Mouse (Mus musculus) kidney, embryonic 15.5 days (tissue): Measurements from ENCODE around the gene Tbc1d10a. TPM values are rescaled to one million over a fixed set of nuclear protein-coding genes. Genes with fewer than 3 reads are reported as not detected.

Experiments used
- ATAC-seq: fragments of 200-750 bp; cut with Nextera tagmentation; replicated peaks from 2 replicates; pipeline ENCODE4 v1.8.0; 2017; ENCODE audit warnings: moderate TSS enrichment; ENCODE audit not compliant: low FRiP score
- H3K27ac ChIP-seq: fragments of 300-500 bp; sonication (generic); 2 replicates; pipeline ENCODE4 v1.5.1; 2015; ENCODE audit warnings: mild to moderate bottlenecking, inconsistent platforms
- H3K27me3 ChIP-seq: fragments of 300-500 bp; sonication (generic); 2 replicates; pipeline ENCODE4 v1.6.1; 2015; ENCODE audit warnings: inconsistent platforms
- H3K36me3 ChIP-seq: fragments of 300-500 bp; sonication (generic); 2 replicates; pipeline ENCODE4 v1.6.1; 2015; ENCODE audit warnings: inconsistent platforms
- H3K4me1 ChIP-seq: fragments of 300-500 bp; sonication (generic); 2 replicates; pipeline ENCODE4 v1.6.1; 2015; ENCODE audit warnings: inconsistent platforms
- H3K4me2 ChIP-seq: fragments of 300-500 bp; sonication (generic); 2 replicates; pipeline ENCODE4 v1.6.1; 2015; ENCODE audit warnings: moderate library complexity, mild to moderate bottlenecking, inconsistent platforms
- H3K4me3 ChIP-seq: fragments of 300-500 bp; sonication (generic); replicated peaks from 2 replicates; pipeline ENCODE4 v1.5.1; 2015; ENCODE audit warnings: mild to moderate bottlenecking, inconsistent platforms
- H3K9ac ChIP-seq: fragments of 300-500 bp; sonication (generic); 2 replicates; pipeline ENCODE4 v1.6.1; 2015; ENCODE audit warnings: mild to moderate bottlenecking, inconsistent platforms
- H3K9me3 ChIP-seq: fragments of 300-500 bp; sonication (generic); replicated peaks from 2 replicates; pipeline ENCODE4 v1.6.1; 2016; ENCODE audit warnings: inconsistent platforms
- WGBS: fragments of 180-500 bp; shearing (Covaris S2); methylation state at CpG from one replicate; pipeline ENCODE4 v1.1.7; 2015; ENCODE audit warnings: mixed read lengths; 5-methylcytosine and 5-hydroxymethylcytosine counted together
- polyA plus RNA-seq: library from polyadenylated mRNA; unstranded; fragments of >200 nt; fragmentation: Nextera tagmentation; extraction: Ambion mirVana; gene quantifications from 2 replicates; pipeline ENCODE4 v1.2.1, GENCODE M21; 2015

The Tbc1d10a gene
- polyA plus RNA-seq, 1 experiment from 2014 or later = 43.9 TPM

GRCm38 (mm10) chr11:4249151-4249550, 62.6 kb downstream of the Tbc1d10a start:
- H3K4me2 ChIP-seq = no peak overlapping the region
- no peaks in the 10 kb centered on the region for H3K36me3 ChIP-seq
- ATAC-seq = no peak
- H3K9me3 ChIP-seq = no peaks in the 10 kb centered on the region
- H3K9ac ChIP-seq = no peak overlapping the region
- H3K4me1 ChIP-seq = no peaks in the 10 kb centered on the region
- H3K27ac ChIP-seq = no peak overlapping the region
- H3K27me3 ChIP-seq = no peaks in the 10 kb centered on the region
- H3K4me3 ChIP-seq = no peak overlapping the region
- WGBS = 92% methylated on average over 3 of the region's 3 CpGs

GRCm38 (mm10) chr11:4250290-4250689, 63.7 kb downstream of the Tbc1d10a start:
- H3K4me2 ChIP-seq = no peak overlapping the region
- no peaks in the 10 kb centered on the region for H3K4me1 ChIP-seq
- H3K27ac ChIP-seq = no peak overlapping the region
- no peak for ATAC-seq
- no peak overlapping the region for H3K9ac ChIP-seq
- no peaks in the 10 kb centered on the region for H3K36me3 ChIP-seq
- 78% methylated on average over 7 of the region's 7 CpGs for WGBS
- H3K27me3 ChIP-seq = no peaks in the 10 kb centered on the region
- no peak overlapping the region for H3K4me3 ChIP-seq
- H3K9me3 ChIP-seq = no peaks in the 10 kb centered on the region

DNA sequence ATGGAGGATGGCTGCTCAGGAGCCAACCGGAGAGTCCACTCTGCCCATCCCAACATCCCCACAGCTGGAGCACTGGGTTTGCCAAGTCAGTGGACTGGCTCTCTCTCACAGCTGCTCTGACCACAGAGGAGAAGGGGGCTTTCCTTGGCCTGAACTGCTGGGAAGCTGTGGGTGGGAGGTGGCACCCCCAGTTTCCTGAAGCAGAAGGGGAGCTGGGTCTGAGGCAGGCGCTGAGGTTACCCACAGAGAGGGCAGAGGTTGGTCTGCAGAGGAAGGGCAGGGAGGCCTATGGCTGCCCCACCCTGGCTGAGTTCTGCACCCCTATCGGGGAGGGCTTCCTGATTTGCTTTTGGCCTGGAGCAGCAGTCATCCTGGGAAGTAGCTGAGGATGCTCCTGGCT, 64.8 kb downstream of the Tbc1d10a start:
- H3K36me3 ChIP-seq = no peaks in the 10 kb centered on the region
- ATAC-seq = no peak
- no peaks in the 10 kb centered on the region for H3K27me3 ChIP-seq
- no peak overlapping the region for H3K4me2 ChIP-seq
- 75% methylated on average over 3 of the region's 3 CpGs for WGBS
- H3K27ac ChIP-seq = no peak overlapping the region
- no peak overlapping the region for H3K9ac ChIP-seq
- H3K4me3 ChIP-seq = no peak overlapping the region
- no peaks in the 10 kb centered on the region for H3K4me1 ChIP-seq
- H3K9me3 ChIP-seq = no peaks in the 10 kb centered on the region

DNA sequence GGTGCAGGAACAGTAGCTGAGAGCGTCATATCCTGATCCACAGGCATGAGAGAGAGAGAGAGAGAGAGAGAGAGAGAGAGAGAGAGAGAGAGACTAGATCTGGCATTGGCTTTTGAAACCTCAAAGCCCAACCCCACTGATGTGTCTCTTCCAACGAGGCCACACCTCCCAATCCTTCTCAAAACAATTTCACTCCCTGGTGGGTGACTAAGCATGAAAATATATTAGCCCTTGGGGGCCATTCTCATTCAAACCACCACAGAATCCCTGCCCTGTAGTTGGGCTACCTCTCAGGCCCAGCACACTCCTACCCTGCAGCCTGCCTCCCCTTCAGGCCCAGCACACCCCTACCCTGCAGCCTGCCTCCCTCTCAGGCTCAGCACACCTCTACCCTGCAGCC, 66.3 kb downstream of the Tbc1d10a start:
- no peaks in the 10 kb centered on the region for H3K27me3 ChIP-seq
- 71% methylated on average over 2 of the region's 2 CpGs for WGBS
- no peaks in the 10 kb centered on the region for H3K4me1 ChIP-seq
- no peak overlapping the region for H3K27ac ChIP-seq
- no peak overlapping the region for H3K4me2 ChIP-seq
- H3K36me3 ChIP-seq = no peaks in the 10 kb centered on the region
- no peak overlapping the region for H3K4me3 ChIP-seq
- no peaks in the 10 kb centered on the region for H3K9me3 ChIP-seq
- no peak for ATAC-seq
- no peak overlapping the region for H3K9ac ChIP-seq

DNA sequence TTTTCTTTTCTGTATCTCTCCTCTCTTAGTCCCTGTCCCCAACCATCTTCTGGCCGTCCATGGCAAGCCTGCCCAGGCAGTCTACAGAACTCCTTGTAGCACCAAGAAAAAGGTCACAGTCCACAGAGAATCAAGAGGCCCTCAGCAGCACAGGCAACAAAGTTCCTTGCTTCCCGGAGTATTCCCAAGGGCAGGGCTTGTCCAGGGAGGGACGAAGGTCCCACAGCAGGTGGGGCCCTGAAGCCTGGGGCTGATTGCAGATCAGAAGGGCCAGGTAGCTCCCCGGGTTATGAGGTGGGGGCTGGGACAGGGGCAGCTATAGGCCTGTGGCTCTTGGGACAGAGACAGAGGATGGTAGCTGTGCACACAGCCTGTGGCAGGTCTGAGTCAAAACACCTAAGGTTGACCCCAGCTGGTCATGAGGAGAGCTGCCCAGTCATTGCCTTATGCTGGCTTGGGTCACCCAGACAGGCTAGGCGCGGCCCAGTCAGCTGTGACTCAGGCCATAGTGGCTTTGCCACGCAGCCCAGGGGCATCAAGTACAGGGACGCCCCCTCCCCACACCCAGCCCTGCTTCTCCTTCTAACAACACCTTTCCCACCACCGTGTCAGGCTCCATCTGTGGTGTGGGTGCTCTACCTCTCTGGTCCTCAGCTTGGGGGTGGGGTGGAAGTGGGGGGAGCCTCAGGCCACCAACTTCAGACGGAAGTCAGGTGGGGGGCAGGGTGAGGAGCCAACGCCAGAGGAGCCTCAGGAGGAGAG, 70.4 kb downstream of the Tbc1d10a start, which contains the start of gene Lif:
TSS of gene Lif (plus strand) at position 712 of the 762 bp plus-strand sequence.
- no peak for ATAC-seq
- WGBS = 66% methylated on average over 11 of the region's 11 CpGs

GRCm38 (mm10) chr11:4257756-4258155, 71.2 kb downstream of the Tbc1d10a start:
- Histone ChIP-seq H3K9ac (no peak overlapping the region), H3K9me3 (no peaks in the 10 kb centered on the region), H3K4me1 (peaks cover 37% of the 10 kb centered on the region), H3K27me3 (0 out of 2 replicates have a peak, but pooled peaks cover 3% of the 10 kb centered on the region), H3K36me3 (no peaks in the 10 kb centered on the region), H3K27ac (no peak overlapping the region), H3K4me3 (no peak overlapping the region), H3K4me2 (no peak overlapping the region)
- ATAC-seq = no peak
- 52% methylated on average over 5 of the region's 5 CpGs for WGBS

More for the DNA sequence above, 70.4 kb downstream of the Tbc1d10a start, which contains the start of gene Lif:
- Histone ChIP-seq H3K9ac (no peak within 1 kb of the TSS), H3K4me3 (no peak within 1 kb of the TSS), H3K4me2 (no peak within 1 kb of the TSS), H3K4me1 (peaks cover 30% of the 10 kb centered on the region), H3K27ac (no peak within 1 kb of the TSS), H3K36me3 (no peaks in the 10 kb centered on the region), H3K27me3 (0 out of 2 replicates have a peak, but pooled peaks cover 3% of the 10 kb centered on the region), H3K9me3 (no peaks in the 10 kb centered on the region)

GRCm38 (mm10) chr11:4258657-4259082, 72.1 kb downstream of the Tbc1d10a start:
- Histone ChIP-seq H3K4me3 (peak overlapping the region; percentile 24), H3K27ac (no peak overlapping the region)
- under 1% methylated on average over 7 of the region's 7 CpGs for WGBS

DNA sequence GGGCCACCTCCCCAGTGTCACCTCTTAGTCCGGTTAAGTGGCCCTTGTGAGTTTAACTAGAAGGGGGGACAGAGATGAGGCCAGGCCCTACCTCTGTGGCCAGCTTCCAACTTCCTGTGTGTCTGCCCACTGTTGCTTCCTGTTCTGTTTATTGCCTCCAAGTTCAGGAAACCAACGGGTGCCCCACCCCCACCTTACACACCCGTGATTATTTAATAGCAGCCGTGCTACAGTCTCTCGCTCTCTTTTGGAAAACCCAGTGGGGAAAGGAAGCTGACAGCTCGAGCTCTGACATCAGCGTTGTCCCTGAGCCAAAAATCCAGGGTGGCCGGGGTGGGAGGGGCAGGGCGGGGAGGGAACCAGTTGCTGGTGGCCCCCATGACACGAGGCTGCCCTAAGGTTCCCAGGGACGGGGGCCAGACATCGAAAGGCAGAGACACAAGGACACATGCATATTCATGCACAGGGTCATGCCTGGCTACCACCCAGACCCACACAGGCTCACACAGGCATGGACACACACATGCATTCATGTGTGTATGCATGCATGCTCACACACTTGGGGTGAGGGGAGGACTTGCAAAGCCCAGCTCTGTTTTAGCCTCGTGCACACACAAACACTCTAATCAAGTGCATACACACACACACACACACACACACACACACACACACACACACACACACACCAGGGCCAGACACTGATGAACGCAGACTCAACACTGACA, 74.0 kb downstream of the Tbc1d10a start:
- no peaks in the 10 kb centered on the region for H3K36me3 ChIP-seq
- peak overlapping the region; percentile 17; the same call in 1 of the 2 replicates for H3K9ac ChIP-seq
- H3K9me3 ChIP-seq = no peaks in the 10 kb centered on the region
- H3K4me2 ChIP-seq = peak overlapping the region; percentile 31
- H3K4me1 ChIP-seq = peaks cover 60% of the 10 kb centered on the region
- H3K4me3 ChIP-seq = no peak overlapping the region
- peaks cover 15% of the 10 kb centered on the region for H3K27me3 ChIP-seq
- ATAC-seq = no peak
- 27% methylated on average over 14 of the region's 14 CpGs for WGBS
- H3K27ac ChIP-seq = peak overlapping the region; percentile 32; the same call in 1 of the 2 replicates

More at GRCm38 (mm10) chr11:4258657-4259082, 72.1 kb downstream of the Tbc1d10a start:
- no peak overlapping the region for H3K9ac ChIP-seq
- peak; percentile 63 for ATAC-seq
- 0 out of 2 replicates have a peak, but pooled peaks cover 3% of the 10 kb centered on the region for H3K27me3 ChIP-seq
- no peaks in the 10 kb centered on the region for H3K9me3 ChIP-seq
- peak overlapping the region; percentile 56 for H3K4me2 ChIP-seq
- no peaks in the 10 kb centered on the region for H3K36me3 ChIP-seq
- H3K4me1 ChIP-seq = peaks cover 46% of the 10 kb centered on the region

- Histone ChIP-seq H3K27me3 (peaks cover 18% of the 10 kb centered on the region), H3K9ac (no peak overlapping the region), H3K4me3 (no peak overlapping the region), H3K4me1 (peaks cover 65% of the 10 kb centered on the region), H3K36me3 (no peaks in the 10 kb centered on the region), H3K9me3 (no peaks in the 10 kb centered on the region), H3K27ac (0 out of 2 replicates have a peak overlapping the region, but pooled peaks have one; percentile 32), H3K4me2 (no peak overlapping the region)
- WGBS = 50% methylated on average over 7 of the region's 7 CpGs
- no peak for ATAC-seq
These were observed 74.6 kb downstream of the Tbc1d10a start for GRCm38 (mm10) chr11:4261188-4261494.

GRCm38 (mm10) chr11:4261969-4262368, 75.4 kb downstream of the Tbc1d10a start:
- Histone ChIP-seq H3K9me3 (no peaks in the 10 kb centered on the region), H3K27ac (no peak overlapping the region), H3K9ac (no peak overlapping the region), H3K36me3 (no peaks in the 10 kb centered on the region), H3K4me1 (peaks cover 71% of the 10 kb centered on the region), H3K27me3 (peaks cover 24% of the 10 kb centered on the region), H3K4me3 (no peak overlapping the region), H3K4me2 (no peak overlapping the region)
- no peak for ATAC-seq
- WGBS = 34% methylated on average over 5 of the region's 5 CpGs

GRCm38 (mm10) chr11:4262847-4263246, 76.3 kb downstream of the Tbc1d10a start:
- H3K36me3 ChIP-seq = no peaks in the 10 kb centered on the region
- H3K9me3 ChIP-seq = no peaks in the 10 kb centered on the region
- WGBS = 17% methylated on average over 7 of the region's 7 CpGs
- 0 out of 2 replicates have a peak overlapping the region, but pooled peaks have one; percentile 48 for H3K27ac ChIP-seq
- no peak overlapping the region for H3K4me3 ChIP-seq
- H3K4me1 ChIP-seq = peaks cover 76% of the 10 kb centered on the region
- H3K4me2 ChIP-seq = no peak overlapping the region
- H3K27me3 ChIP-seq = peaks cover 33% of the 10 kb centered on the region
- no peak for ATAC-seq
- no peak overlapping the region for H3K9ac ChIP-seq

DNA sequence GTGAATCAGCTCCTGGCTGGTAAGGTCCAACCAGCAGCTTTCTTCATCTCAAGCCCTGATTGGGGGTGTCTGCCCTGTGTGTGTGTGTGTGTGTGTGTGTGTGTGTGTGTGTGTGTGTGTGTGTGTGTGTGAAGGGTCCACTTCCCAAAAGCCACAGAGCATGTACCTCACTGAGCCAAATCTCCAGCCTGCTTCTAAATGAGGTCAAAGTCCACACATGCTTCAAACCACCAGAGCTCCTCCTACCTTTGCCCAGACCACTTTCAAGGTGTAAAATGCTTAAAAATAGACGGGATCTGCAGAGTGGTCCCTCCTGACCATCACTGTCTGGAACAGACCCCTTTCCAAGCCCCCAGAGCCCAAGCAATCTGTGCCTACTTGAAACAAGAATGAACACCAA, 76.7 kb downstream of the Tbc1d10a start:
- 0 out of 2 replicates have a peak overlapping the region, but pooled peaks have one; percentile 48 for H3K27ac ChIP-seq
- H3K4me1 ChIP-seq = peaks cover 76% of the 10 kb centered on the region
- H3K27me3 ChIP-seq = peaks cover 38% of the 10 kb centered on the region
- ATAC-seq = no peak
- H3K9me3 ChIP-seq = no peaks in the 10 kb centered on the region
- no peak overlapping the region for H3K4me3 ChIP-seq
- H3K9ac ChIP-seq = no peak overlapping the region
- H3K36me3 ChIP-seq = no peaks in the 10 kb centered on the region
- WGBS = 32% methylated on average over 1 of the region's 1 CpGs
- no peak overlapping the region for H3K4me2 ChIP-seq
